19 mouse cellular contexts compared by ENCODE assay signal in genomic region chr7:58151713-58152112, GRCm38 (mm10).
DNase-seq lines count a peak whose midpoint lies in the region; ATAC-seq lines count a peak whose summit lies in the region.
"Had no signal": no experiment of that assay in that cellular context is flagged by ENCODE, and none has a peak within 500 bp of the region (broad histone marks: within the 10 kb centered on the region; RNA-seq: fewer than 3 reads in every experiment).

No protein-coding gene starts in this region.

- no peak overlapping the region for H3K4me2 ChIP-seq in forebrain, embryonic 16.5 days (ENCODE audit: low read length)
- no peak overlapping the region for H3K4me2 ChIP-seq in forebrain, embryonic 11.5 days (ENCODE audit: low read depth, low read length, severe bottlenecking)
- H3K4me2 ChIP-seq: embryonic facial prominence, embryonic 12.5 days; forebrain, embryonic 15.5 days; heart, embryonic 11.5 days; heart, embryonic 15.5 days; hindbrain, embryonic 14.5 days had no signal

- 58% methylated on average over 3 of the region's 3 CpGs for WGBS in forebrain, embryonic 16.5 days
- 70% methylated on average over 3 of the region's 3 CpGs for WGBS in forebrain, embryonic 11.5 days

- peak; percentile 55; the same call in 1 of the 2 replicates for ATAC-seq in forebrain, embryonic 16.5 days
- no peak for ATAC-seq in forebrain, embryonic 11.5 days (replicated peaks; ENCODE audit: low FRiP score)
- ATAC-seq: activated CD4-positive, CD25-positive, alpha-beta regulatory T cell, adult 4 months; forebrain, embryonic 15.5 days had no signal

- H3K27me3 ChIP-seq in forebrain, embryonic 16.5 days (replicated peaks; ENCODE audit: control insufficient read depth, insufficient read depth, low read length): no peaks in the 10 kb centered on the region
- H3K27me3 ChIP-seq in forebrain, embryonic 11.5 days (ENCODE audit: control insufficient read depth, insufficient read depth, low read length): no peaks in the 10 kb centered on the region
- H3K27me3 ChIP-seq: embryonic facial prominence, embryonic 12.5 days; forebrain, embryonic 15.5 days; heart, embryonic 15.5 days had no signal

- no peaks in the 10 kb centered on the region for H3K9me3 ChIP-seq in forebrain, embryonic 16.5 days (ENCODE audit: control insufficient read depth, low read length)
- H3K9me3 ChIP-seq in forebrain, embryonic 11.5 days (ENCODE audit: control insufficient read depth, low read length): no peaks in the 10 kb centered on the region
- H3K9me3 ChIP-seq: embryonic facial prominence, embryonic 12.5 days; forebrain, embryonic 15.5 days; heart, embryonic 15.5 days had no signal

- no peaks in the 10 kb centered on the region for H3K36me3 ChIP-seq in forebrain, embryonic 16.5 days (ENCODE audit: control insufficient read depth, insufficient read depth)
- H3K36me3 ChIP-seq in forebrain, embryonic 11.5 days (ENCODE audit: control insufficient read depth, insufficient read depth, low read length): no peaks in the 10 kb centered on the region
- H3K36me3 ChIP-seq: embryonic facial prominence, embryonic 12.5 days; forebrain, embryonic 15.5 days; heart, embryonic 15.5 days had no signal

- H3K9ac ChIP-seq in forebrain, embryonic 16.5 days (replicated peaks; ENCODE audit: low read depth, low read length): no peak overlapping the region
- no peak overlapping the region for H3K9ac ChIP-seq in forebrain, embryonic 11.5 days (ENCODE audit: low read length)
- H3K9ac ChIP-seq: embryonic facial prominence, embryonic 12.5 days; forebrain, embryonic 15.5 days; heart, embryonic 15.5 days; hindbrain, embryonic 14.5 days had no signal

- no peak overlapping the region for H3K4me3 ChIP-seq in forebrain, embryonic 16.5 days (replicated peaks; ENCODE audit: low read length)
- no peak overlapping the region for H3K4me3 ChIP-seq in forebrain, embryonic 11.5 days (ENCODE audit: low read depth, low read length)
- H3K4me3 ChIP-seq: embryonic facial prominence, embryonic 12.5 days; forebrain, embryonic 15.5 days; heart, adult 2 months; heart, embryonic 15.5 days had no signal

- DNase-seq in forebrain, embryonic 11.5 days (ENCODE audit: low spot score): no peak
- peak; percentile 49 for DNase-seq in layer of hippocampus, adult 9-11 months
- no peak for DNase-seq in layer of hippocampus, adult 11-12 months (ENCODE audit: low spot score)
- DNase-seq in brain, adult 2 months (ENCODE audit: low read depth, low spot score): peak; percentile 58
- DNase-seq in lung, postnatal 14 days: no peak
- DNase-seq in cerebellum, postnatal 10 days: no peak
- DNase-seq: adrenal gland, postnatal 14 days; cerebellum, adult 2 months; cerebellum, postnatal 14 days; gastrocnemius, postnatal 14 days; heart, adult 2 months; heart, postnatal 14 days had no signal

- H3K4me1 ChIP-seq in forebrain, embryonic 16.5 days (replicated peaks; ENCODE audit: control insufficient read depth, insufficient read depth, low read length): no peaks in the 10 kb centered on the region
- no peaks in the 10 kb centered on the region for H3K4me1 ChIP-seq in forebrain, embryonic 11.5 days (replicated peaks; ENCODE audit: control insufficient read depth, insufficient read depth, low read length)
- H3K4me1 ChIP-seq: embryonic facial prominence, embryonic 12.5 days; forebrain, embryonic 15.5 days; heart, embryonic 15.5 days had no signal

- no peak overlapping the region for H3K27ac ChIP-seq in forebrain, embryonic 16.5 days (ENCODE audit: low read length)
- no peak overlapping the region for H3K27ac ChIP-seq in forebrain, embryonic 11.5 days (ENCODE audit: low read depth, low read length)
- H3K27ac ChIP-seq: embryonic facial prominence, embryonic 12.5 days; forebrain, embryonic 15.5 days; heart, adult 2 months; heart, embryonic 15.5 days; hindbrain, embryonic 14.5 days had no signal

Comparison
In these comparisons a context has a peak if more than half of its experiments do, and no peak if none do; other contexts are left out.
1. DNase-seq: peak in layer of hippocampus, adult 9-11 months (single experiment) and brain, adult 2 months (single experiment); none in forebrain, embryonic 11.5 days (single experiment), layer of hippocampus, adult 11-12 months (single experiment), lung, postnatal 14 days (single experiment) and cerebellum, postnatal 10 days (0 of 2).